Mouse (Mus musculus): ENCODE data around the gene Rex1bd. TPM values are rescaled to one million over a fixed set of nuclear protein-coding genes. Genes with fewer than 3 reads are reported as not detected.

Gene Rex1bd
- polyA plus RNA-seq, 1 experiment from 2014 or later, result 145 TPM

GRCm38 (mm10) chr8:70459636-70460035, 46.9 kb downstream of the Rex1bd start:
- H3K4me2 ChIP-seq (replicated peaks), result no peak overlapping the region
- H3K36me3 ChIP-seq, result no peaks in the 10 kb centered on the region
- H3K4me1 ChIP-seq, result no peaks in the 10 kb centered on the region
- H3K4me3 ChIP-seq, result no peak overlapping the region
- H3K9me3 ChIP-seq, result no peaks in the 10 kb centered on the region
- no peaks in the 10 kb centered on the region for H3K27me3 ChIP-seq
- ATAC-seq (ENCODE audit: insufficient number of reproducible peaks, insufficient read depth, low FRiP score, low TSS enrichment), result no peak
- H3K27ac ChIP-seq, result no peak overlapping the region
- no peak overlapping the region for H3K9ac ChIP-seq
- 96% methylated on average over 2 of the region's 2 CpGs for WGBS

- Histone ChIP-seq H3K4me1 (0 out of 2 replicates have a peak, but pooled peaks cover 4% of the 10 kb centered on the region), H3K27me3 (no peaks in the 10 kb centered on the region), H3K36me3 (no peaks in the 10 kb centered on the region), H3K4me2 (replicated peaks) (no peak overlapping the region), H3K9me3 (no peaks in the 10 kb centered on the region), H3K9ac (no peak overlapping the region), H3K27ac (no peak overlapping the region), H3K4me3 (no peak overlapping the region)
- no peak for ATAC-seq (ENCODE audit: insufficient number of reproducible peaks, insufficient read depth, low FRiP score, low TSS enrichment)
- WGBS, result 88% methylated on average over 3 of the region's 3 CpGs
Measured at GRCm38 (mm10) chr8:70458462-70458861, 48.1 kb downstream of the Rex1bd start.

GRCm38 (mm10) chr8:70457882-70458281, 48.7 kb downstream of the Rex1bd start:
- 87% methylated on average over 6 of the region's 6 CpGs for WGBS
- no peak overlapping the region for H3K9ac ChIP-seq
- ATAC-seq (ENCODE audit: insufficient number of reproducible peaks, insufficient read depth, low FRiP score, low TSS enrichment), result no peak
- 0 out of 2 replicates have a peak, but pooled peaks cover 1% of the 10 kb centered on the region for H3K27me3 ChIP-seq
- 0 out of 2 replicates have a peak, but pooled peaks cover 4% of the 10 kb centered on the region for H3K4me1 ChIP-seq
- H3K9me3 ChIP-seq, result no peaks in the 10 kb centered on the region
- no peak overlapping the region for H3K27ac ChIP-seq
- no peaks in the 10 kb centered on the region for H3K36me3 ChIP-seq
- no peak overlapping the region for H3K4me2 ChIP-seq (replicated peaks)
- no peak overlapping the region for H3K4me3 ChIP-seq

GRCm38 (mm10) chr8:70456996-70457395, 49.6 kb downstream of the Rex1bd start:
- 97% methylated on average over 1 of the region's 1 CpGs for WGBS
- ATAC-seq (ENCODE audit: insufficient number of reproducible peaks, insufficient read depth, low FRiP score, low TSS enrichment), result no peak
- H3K4me2 ChIP-seq (replicated peaks), result no peak overlapping the region

More at GRCm38 (mm10) chr8:70456996-70457395, 49.6 kb downstream of the Rex1bd start:
- H3K9me3 ChIP-seq, result no peaks in the 10 kb centered on the region
- no peak overlapping the region for H3K27ac ChIP-seq
- peaks cover 7% of the 10 kb centered on the region for H3K36me3 ChIP-seq
- H3K27me3 ChIP-seq, result 0 out of 2 replicates have a peak, but pooled peaks cover 3% of the 10 kb centered on the region
- no peak overlapping the region for H3K4me3 ChIP-seq
- 0 out of 2 replicates have a peak, but pooled peaks cover 4% of the 10 kb centered on the region for H3K4me1 ChIP-seq
- no peak overlapping the region for H3K9ac ChIP-seq

Other genes starting within 250 kb of the Rex1bd start
- 89.4 and 89.6 TPM in 2 replicates for gene Homer3, start 223.9 kb downstream of the Rex1bd start, polyA plus RNA-seq (2016; fragmentation: Nextera tagmentation; extraction: Ambion mirVana)
- gene Ddx49, start 204.3 kb downstream of the Rex1bd start, polyA plus RNA-seq (2016; fragmentation: Nextera tagmentation; extraction: Ambion mirVana), result 54.8 and 58.9 TPM in 2 replicates
- gene Cope, start 204.2 kb downstream of the Rex1bd start, polyA plus RNA-seq (2016; fragmentation: Nextera tagmentation; extraction: Ambion mirVana), result 267 and 295 TPM in 2 replicates
- gene Cers1, start 191.0 kb downstream of the Rex1bd start, polyA plus RNA-seq (2016; fragmentation: Nextera tagmentation; extraction: Ambion mirVana), result 10.0 and 11.1 TPM in 2 replicates
- gene Gdf1, start 176.9 kb downstream of the Rex1bd start, polyA plus RNA-seq (2016; fragmentation: Nextera tagmentation; extraction: Ambion mirVana), result 2.1 and 3.2 TPM in 2 replicates
- gene Upf1, start 153.5 kb downstream of the Rex1bd start, polyA plus RNA-seq (2016; fragmentation: Nextera tagmentation; extraction: Ambion mirVana), result 33.7 and 36.0 TPM in 2 replicates
- gene Comp, start 133.2 kb downstream of the Rex1bd start, polyA plus RNA-seq (2016; fragmentation: Nextera tagmentation; extraction: Ambion mirVana), result 0.61 and 1.4 TPM in 2 replicates
- gene Crtc1, start 67.2 kb downstream of the Rex1bd start, polyA plus RNA-seq (2016; fragmentation: Nextera tagmentation; extraction: Ambion mirVana), result 22.1 and 24.1 TPM in 2 replicates
- 27.7 and 29.6 TPM in 2 replicates for gene Klhl26, start 29.8 kb downstream of the Rex1bd start, polyA plus RNA-seq (2016; fragmentation: Nextera tagmentation; extraction: Ambion mirVana)
- 27.1 and 29.6 TPM in 2 replicates for gene Tmem59l, start 19.4 kb downstream of the Rex1bd start, polyA plus RNA-seq (2016; fragmentation: Nextera tagmentation; extraction: Ambion mirVana)
- 70.1 and 74.4 TPM in 2 replicates for gene Crlf1, start 13.6 kb downstream of the Rex1bd start, polyA plus RNA-seq (2016; fragmentation: Nextera tagmentation; extraction: Ambion mirVana)
- gene Uba52, start 4.0 kb upstream of the Rex1bd start, polyA plus RNA-seq (2016; fragmentation: Nextera tagmentation; extraction: Ambion mirVana), result 863 and 916 TPM in 2 replicates
- 306 and 327 TPM in 2 replicates for gene Fkbp8, start 21.0 kb upstream of the Rex1bd start, polyA plus RNA-seq (2016; fragmentation: Nextera tagmentation; extraction: Ambion mirVana)
- 53.0 and 54.7 TPM in 2 replicates for gene Kxd1, start 21.2 kb upstream of the Rex1bd start, polyA plus RNA-seq (2016; fragmentation: Nextera tagmentation; extraction: Ambion mirVana)
- 19.1 TPM in 2 replicates for gene Ell, start 32.7 kb upstream of the Rex1bd start, polyA plus RNA-seq (2016; fragmentation: Nextera tagmentation; extraction: Ambion mirVana)
- 185 and 195 TPM in 2 replicates for gene Isyna1, start 87.6 kb upstream of the Rex1bd start, polyA plus RNA-seq (2016; fragmentation: Nextera tagmentation; extraction: Ambion mirVana)
- gene Ssbp4, start 102.1 kb upstream of the Rex1bd start, polyA plus RNA-seq (2016; fragmentation: Nextera tagmentation; extraction: Ambion mirVana), result 134 and 142 TPM in 2 replicates
- gene Lrrc25, start 109.4 kb upstream of the Rex1bd start, polyA plus RNA-seq (2016; fragmentation: Nextera tagmentation; extraction: Ambion mirVana), result 1.1 and 1.2 TPM in 2 replicates
- not detected in 2 replicates for gene Gdf15, start 125.7 kb upstream of the Rex1bd start, polyA plus RNA-seq (2016; fragmentation: Nextera tagmentation; extraction: Ambion mirVana)
- 59.5 and 70.4 TPM in 2 replicates for gene Pgpep1, start 153.6 kb upstream of the Rex1bd start, polyA plus RNA-seq (2016; fragmentation: Nextera tagmentation; extraction: Ambion mirVana)
- 303 and 326 TPM in 2 replicates for gene Lsm4, start 166.5 kb upstream of the Rex1bd start, polyA plus RNA-seq (2016; fragmentation: Nextera tagmentation; extraction: Ambion mirVana)
- gene Jund, start 192.2 kb upstream of the Rex1bd start, polyA plus RNA-seq (2016; fragmentation: Nextera tagmentation; extraction: Ambion mirVana), result 142 and 150 TPM in 2 replicates
- not detected in 2 replicates for gene Iqcn, start 196.7 kb upstream of the Rex1bd start, polyA plus RNA-seq (2016; fragmentation: Nextera tagmentation; extraction: Ambion mirVana)
- gene Gm3336, start 211.8 kb upstream of the Rex1bd start, polyA plus RNA-seq (2016; fragmentation: Nextera tagmentation; extraction: Ambion mirVana), result not detected in 2 replicates
- 0.17 and 0.29 TPM in 2 replicates for gene Pde4c, start 217.0 kb upstream of the Rex1bd start, polyA plus RNA-seq (2016; fragmentation: Nextera tagmentation; extraction: Ambion mirVana)
- gene Rab3a, start 247.9 kb upstream of the Rex1bd start, polyA plus RNA-seq (2016; fragmentation: Nextera tagmentation; extraction: Ambion mirVana), result 27.0 and 27.6 TPM in 2 replicates

Data from embryonic facial prominence, embryonic 12.5 days (tissue).